Mouse (Mus musculus) heart, postnatal 0 days (tissue): ENCODE results near the gene Ercc1.

Experiments used
- CTCF ChIP-seq: IDR thresholded peaks from 2 replicates; pipeline ENCODE4 v1.5.1; 2016; ENCODE audit warnings: antibody characterized with exemption, control low read depth, low read depth
- EP300 ChIP-seq: IDR thresholded peaks from 2 replicates; pipeline ENCODE4 v1.6.1; 2016; ENCODE audit warnings: antibody characterized with exemption, low read depth

GRCm38 (mm10) chr7:19378049-19378448 is 33.5 kb downstream of the Ercc1 start:
- TF ChIP-seq CTCF = no peak
- TF ChIP-seq EP300 = no peak
